Mouse (Mus musculus): Measurements from ENCODE around the gene Sec23b.
A peak's percentile ranks its signal among the peaks of the same experiment; 100 is the strongest.
"Not testable (repeated sequence)": the region's sequence is repeated elsewhere in the genome, so short reads cannot be mapped to it uniquely, and the experiment has no call there.

The Sec23b gene

GRCm38 (mm10) chr2:144555820-144556552 is at the start of gene Sec23b:
Gene Sec23b, plus strand, starts transcription at chr2:144556229.
- DNase-seq (ENCODE audit: low read depth, low spot score) = peak; percentile 93

GRCm38 (mm10) chr2:144514619-144515018 is 41.4 kb upstream of the Sec23b start:
- no peak for DNase-seq (ENCODE audit: low read depth, low spot score)

- no peak for DNase-seq (ENCODE audit: low read depth, low spot score)
Observed at GRCm38 (mm10) chr2:144519772-144520171, 36.3 kb upstream of the Sec23b start.

GRCm38 (mm10) chr2:144525856-144526255 is 30.2 kb upstream of the Sec23b start:
- no peak for DNase-seq (ENCODE audit: low read depth, low spot score)

GRCm38 (mm10) chr2:144526981-144527820 is 28.8 kb upstream of the Sec23b start, which contains the start of the genes Dzank1 and Polr3f:
Gene Dzank1, minus strand, starts transcription at chr2:144527414.
Gene Polr3f, plus strand, starts transcription at chr2:144527718.
- DNase-seq (ENCODE audit: low read depth, low spot score) = peak; percentile 92

- DNase-seq (ENCODE audit: low read depth, low spot score) = no peak
Observed at GRCm38 (mm10) chr2:144527821-144528174, 28.2 kb upstream of the Sec23b start.

GRCm38 (mm10) chr2:144537123-144537522 is 18.9 kb upstream of the Sec23b start:
- DNase-seq (ENCODE audit: low read depth, low spot score) = no peak

- DNase-seq (ENCODE audit: low read depth, low spot score) = no peak
Observed at GRCm38 (mm10) chr2:144541246-144541645, 14.8 kb upstream of the Sec23b start.

GRCm38 (mm10) chr2:144543670-144544069 is 12.4 kb upstream of the Sec23b start:
- DNase-seq (ENCODE audit: low read depth, low spot score) = no peak

- DNase-seq (ENCODE audit: low read depth, low spot score) = no peak
Observed at GRCm38 (mm10) chr2:144544630-144545029, 11.4 kb upstream of the Sec23b start.

- no peak for DNase-seq (ENCODE audit: low read depth, low spot score)
Observed at GRCm38 (mm10) chr2:144545061-144545460, 11.0 kb upstream of the Sec23b start.

- no peak for DNase-seq (ENCODE audit: low read depth, low spot score)
Observed at GRCm38 (mm10) chr2:144545481-144545880, 10.5 kb upstream of the Sec23b start.

- no peak for DNase-seq (ENCODE audit: low read depth, low spot score)
Observed at GRCm38 (mm10) chr2:144547559-144547958, 8.5 kb upstream of the Sec23b start.

GRCm38 (mm10) chr2:144550529-144550928 is 5.5 kb upstream of the Sec23b start, which contains the start of gene Rbbp9:
Gene Rbbp9, minus strand, starts transcription at chr2:144550869.
- peak; percentile 68 for DNase-seq (ENCODE audit: low read depth, low spot score)

GRCm38 (mm10) chr2:144553905-144554304 is 2.1 kb upstream of the Sec23b start:
- no peak for DNase-seq (ENCODE audit: low read depth, low spot score)

GRCm38 (mm10) chr2:144555286-144555819 is 676 bp upstream of the Sec23b start:
- DNase-seq (ENCODE audit: low read depth, low spot score) = no peak

GRCm38 (mm10) chr2:144588723-144589122 is 32.7 kb downstream of the Sec23b start:
- no peak for DNase-seq (ENCODE audit: low read depth, low spot score)

GRCm38 (mm10) chr2:144593036-144593435 is 37.0 kb downstream of the Sec23b start:
- not testable (repeated sequence) for DNase-seq (ENCODE audit: low read depth, low spot score)

GRCm38 (mm10) chr2:144593951-144594651 is 38.1 kb downstream of the Sec23b start, which contains the start of gene Smim26:
Gene Smim26, plus strand, starts transcription at chr2:144594054.
- peak; percentile 60 for DNase-seq (ENCODE audit: low read depth, low spot score)

GRCm38 (mm10) chr2:144598006-144598405 is 42.0 kb downstream of the Sec23b start:
- DNase-seq (ENCODE audit: low read depth, low spot score) = no peak

GRCm38 (mm10) chr2:144599831-144600687 is 44.0 kb downstream of the Sec23b start, which contains the start of gene Dtd1:
Gene Dtd1, plus strand, starts transcription at chr2:144599897.
- DNase-seq (ENCODE audit: low read depth, low spot score) = peak; percentile 76

Measured in embryo, embryonic 11.5 days (tissue).